11 mouse cellular contexts compared by ENCODE assay signal in the genomic region with DNA sequence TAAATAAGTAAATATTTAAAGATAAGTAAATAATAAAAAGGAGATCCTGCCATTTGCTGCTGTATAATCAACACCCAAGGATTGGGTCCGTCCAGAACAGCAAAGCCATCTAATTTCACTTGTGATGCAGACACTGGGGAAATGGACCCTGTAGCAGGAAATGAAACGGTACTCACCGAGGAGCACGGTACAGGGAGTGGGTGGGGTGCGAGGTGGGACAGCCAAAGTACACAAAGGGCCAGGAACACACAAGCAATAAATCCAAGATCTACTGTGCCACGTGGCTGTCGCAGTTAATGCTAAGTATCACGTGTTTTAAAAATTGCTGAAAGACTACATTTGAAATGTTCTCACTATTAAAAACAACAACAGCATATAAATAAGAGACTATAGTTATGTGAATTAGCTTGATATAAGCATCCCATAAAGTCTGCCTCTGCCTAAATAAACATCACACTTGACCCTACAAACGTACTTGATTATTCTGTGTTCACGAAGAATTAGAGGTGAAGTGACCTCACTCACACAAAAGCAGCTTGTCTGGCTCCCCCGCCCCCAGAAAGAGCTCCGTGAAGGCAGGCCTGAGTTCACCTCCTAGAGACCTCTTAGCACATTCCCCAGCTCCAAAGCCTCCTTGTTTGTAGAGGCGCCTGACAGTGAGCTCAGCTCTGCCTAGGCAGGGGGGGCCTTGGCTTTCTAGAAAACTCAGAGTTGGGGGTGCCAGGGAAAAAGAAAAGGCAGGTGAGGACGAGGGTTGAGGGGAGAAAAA.
DNase-seq lines count a peak whose midpoint lies in the region; ATAC-seq and TF ChIP-seq lines count a peak whose summit lies in the region.
"Had no signal": no experiment of that assay in that cellular context is flagged by ENCODE, and none has a peak within 500 bp of the region (broad histone marks: within the 10 kb centered on the region; RNA-seq: fewer than 3 reads in every experiment).

No protein-coding gene starts in this region.

- TF ChIP-seq CTCF in kidney, postnatal 0 days (IDR thresholded peaks at IDR 0.05; ENCODE audit: low read depth), result no peak
- no peak for TF ChIP-seq CTCF in kidney, adult 2 months (conservative IDR thresholded peaks at IDR 0.05; ENCODE audit: insufficient read depth, insufficient read length, low read depth, low read length)

- no peak overlapping the region for H3K9ac ChIP-seq in kidney, postnatal 0 days (ENCODE audit: low read depth, low read length)
- H3K9ac ChIP-seq in embryonic facial prominence, embryonic 11.5 days (replicated peaks; ENCODE audit: low read length), result no peak overlapping the region
- no peak overlapping the region for H3K9ac ChIP-seq in limb, embryonic 12.5 days (replicated peaks)
- H3K9ac ChIP-seq: liver, postnatal 0 days had no signal

- no peak overlapping the region for H3K4me3 ChIP-seq in kidney, postnatal 0 days (replicated peaks; ENCODE audit: low read depth, low read length)
- H3K4me3 ChIP-seq in kidney, adult 2 months (ENCODE audit: insufficient read depth, low read depth, low read length), result no peak overlapping the region
- H3K4me3 ChIP-seq in embryonic facial prominence, embryonic 11.5 days (ENCODE audit: low read depth, low read length), result no peak overlapping the region
- H3K4me3 ChIP-seq in limb, embryonic 12.5 days (replicated peaks), result no peak overlapping the region

- no peak overlapping the region for H3K4me2 ChIP-seq in kidney, postnatal 0 days (ENCODE audit: low read length)
- H3K4me2 ChIP-seq in embryonic facial prominence, embryonic 11.5 days (ENCODE audit: low read depth, low read length), result no peak overlapping the region
- H3K4me2 ChIP-seq in limb, embryonic 12.5 days, result no peak overlapping the region

- peak overlapping the region; percentile 27 for H3K27ac ChIP-seq in kidney, postnatal 0 days
- no peak overlapping the region for H3K27ac ChIP-seq in kidney, adult 2 months (ENCODE audit: insufficient read depth, low read depth, low read length)
- H3K27ac ChIP-seq in embryonic facial prominence, embryonic 11.5 days (replicated peaks; ENCODE audit: low read depth, low read length), result no peak overlapping the region
- peak overlapping the region; percentile 82 for H3K27ac ChIP-seq in limb, embryonic 12.5 days

- WGBS in kidney, postnatal 0 days, result 26% methylated on average over 14 of the region's 14 CpGs
- WGBS in kidney, adult 2 months, result 56% methylated on average over 14 of the region's 14 CpGs
- WGBS in embryonic facial prominence, embryonic 11.5 days, result 45% methylated on average over 14 of the region's 14 CpGs
- 64% methylated on average over 14 of the region's 14 CpGs for WGBS in limb, embryonic 12.5 days

- 0 out of 2 replicates have a peak, but pooled peaks have one; percentile 20 for ATAC-seq in frontal cortex, adult (ENCODE audit: low TSS enrichment)
- peak; percentile 51; the same call in 1 of the 2 replicates for ATAC-seq in kidney, postnatal 0 days (replicated peaks; ENCODE audit: low FRiP score, low read depth)
- no peak for ATAC-seq in embryonic facial prominence, embryonic 11.5 days (replicated peaks; ENCODE audit: insufficient number of reproducible peaks, low FRiP score, low TSS enrichment, low read depth)
- ATAC-seq in limb, embryonic 12.5 days (ENCODE audit: insufficient number of reproducible peaks, insufficient read depth, low FRiP score, low TSS enrichment, low read depth), result 0 out of 2 replicates have a peak, but pooled peaks have one; percentile 35
- ATAC-seq: liver, postnatal 0 days had no signal

- no peak for TF ChIP-seq POLR2A in kidney, adult 2 months (IDR thresholded peaks at IDR 0.05; ENCODE audit: low read depth, low read length)

- no peaks in the 10 kb centered on the region for H3K36me3 ChIP-seq in kidney, postnatal 0 days (ENCODE audit: insufficient read depth, low read length)
- H3K36me3 ChIP-seq in kidney, adult 2 months (ENCODE audit: control insufficient read depth, insufficient read depth, low read length), result no peaks in the 10 kb centered on the region
- H3K36me3 ChIP-seq in embryonic facial prominence, embryonic 11.5 days (replicated peaks; ENCODE audit: control insufficient read depth, insufficient read depth, low read depth, low read length), result no peaks in the 10 kb centered on the region
- H3K36me3 ChIP-seq in limb, embryonic 12.5 days, result no peaks in the 10 kb centered on the region

- no peaks in the 10 kb centered on the region for H3K9me3 ChIP-seq in kidney, postnatal 0 days (replicated peaks; ENCODE audit: low read length)
- H3K9me3 ChIP-seq in embryonic facial prominence, embryonic 11.5 days (replicated peaks; ENCODE audit: control insufficient read depth, low read length), result no peaks in the 10 kb centered on the region
- peaks cover 7% of the 10 kb centered on the region; the same call in 1 of the 2 replicates for H3K9me3 ChIP-seq in limb, embryonic 12.5 days

- DNase-seq in frontal cortex, adult 2 months (ENCODE audit: extremely low spot score in 1 of 2, low spot score in 1 of 2), result no peak
- peak; percentile 74 for DNase-seq in kidney, postnatal 0 days (ENCODE audit: low spot score)
- DNase-seq in kidney, adult 2 months, result no peak
- peak; percentile 44 for DNase-seq in embryonic facial prominence, embryonic 11.5 days (ENCODE audit: low spot score)
- DNase-seq in thymus, adult 18-20 months, result no peak
- DNase-seq in left cerebral cortex, adult 9 months (ENCODE audit: low spot score in 2 of 2), result no peak
- DNase-seq: adrenal gland, adult 2 months; layer of hippocampus, postnatal 36 days; liver, postnatal 0 days had no signal

- H3K27me3 ChIP-seq in kidney, postnatal 0 days (ENCODE audit: insufficient read depth, low read length), result no peaks in the 10 kb centered on the region
- H3K27me3 ChIP-seq in kidney, adult 2 months (replicated peaks; ENCODE audit: control insufficient read depth, insufficient read depth, low read length), result no peaks in the 10 kb centered on the region
- no peaks in the 10 kb centered on the region for H3K27me3 ChIP-seq in embryonic facial prominence, embryonic 11.5 days (ENCODE audit: control insufficient read depth, insufficient read depth, low read length)
- no peaks in the 10 kb centered on the region for H3K27me3 ChIP-seq in limb, embryonic 12.5 days

- H3K4me1 ChIP-seq in kidney, postnatal 0 days (replicated peaks; ENCODE audit: insufficient read depth, low read length), result 0 out of 2 replicates have a peak, but pooled peaks cover 4% of the 10 kb centered on the region
- H3K4me1 ChIP-seq in kidney, adult 2 months (ENCODE audit: control insufficient read depth, insufficient read depth, low read length), result no peaks in the 10 kb centered on the region
- H3K4me1 ChIP-seq in embryonic facial prominence, embryonic 11.5 days (ENCODE audit: control insufficient read depth, insufficient read depth, low read length), result no peaks in the 10 kb centered on the region
- peaks cover 10% of the 10 kb centered on the region for H3K4me1 ChIP-seq in limb, embryonic 12.5 days (replicated peaks)

Comparison
In these comparisons a context has a peak if more than half of its experiments do, and no peak if none do; other contexts are left out.
1. DNase-seq: peak in kidney, postnatal 0 days (single experiment) and embryonic facial prominence, embryonic 11.5 days (single experiment); none in frontal cortex, adult 2 months (0 of 2), kidney, adult 2 months (single experiment), thymus, adult 18-20 months (0 of 2) and left cerebral cortex, adult 9 months (0 of 2).
2. H3K27ac ChIP-seq: peak in kidney, postnatal 0 days (single experiment) and limb, embryonic 12.5 days (single experiment); none in kidney, adult 2 months (single experiment) and embryonic facial prominence, embryonic 11.5 days (single experiment).